Mouse (Mus musculus) heart, postnatal 0 days (tissue): ENCODE measurements at regions not wholly inside any gene's neighbourhood (a gene's known extent, or its start where the extent isn't known, plus 50 kb on each side); places are given as distances from the start of the nearest gene placed in this dataset.

ENCODE experiments used
- ATAC-seq: fragments of 200-750 bp; cut with Nextera tagmentation; 2 replicates; pipeline ENCODE4 v1.8.0; 2017; ENCODE audit warnings: low read depth, moderate number of reproducible peaks, moderate library complexity; ENCODE audit not compliant: insufficient read depth
- DNase-seq: peaks from one replicate; pipeline ENCODE4 v3.0.0-alpha.2; 2016; ENCODE audit warnings: low spot score
- H3K27ac ChIP-seq: fragments of 300-500 bp; sonication (generic); 2 replicates; pipeline ENCODE4 v1.5.1; 2014; ENCODE audit warnings: low read depth, mild to moderate bottlenecking
- H3K27me3 ChIP-seq: fragments of 300-500 bp; sonication (generic); 2 replicates; pipeline ENCODE4 v1.6.1; 2014; ENCODE audit warnings: low read length, mixed read lengths; ENCODE audit not compliant: control insufficient read depth, insufficient read depth
- H3K36me3 ChIP-seq: fragments of 300-500 bp; sonication (generic); replicated peaks from 2 replicates; pipeline ENCODE4 v1.6.1; 2014; ENCODE audit warnings: low read length, mixed read lengths; ENCODE audit not compliant: control insufficient read depth, insufficient read depth
- H3K4me1 ChIP-seq: fragments of 300-500 bp; sonication (generic); 2 replicates; pipeline ENCODE4 v1.6.1; 2014; ENCODE audit warnings: antibody characterized with exemption; ENCODE audit not compliant: control insufficient read depth, insufficient read depth
- H3K4me2 ChIP-seq: fragments of 300-500 bp; sonication (generic); 2 replicates; pipeline ENCODE4 v1.6.1; 2014; ENCODE audit warnings: low read depth, mild to moderate bottlenecking, low read length, moderate library complexity
- H3K4me3 ChIP-seq: fragments of 300-500 bp; sonication (generic); 2 replicates; pipeline ENCODE4 v1.5.1; 2014; ENCODE audit warnings: low read depth, low read length
- H3K9ac ChIP-seq: fragments of 300-500 bp; sonication (generic); replicated peaks from 2 replicates; pipeline ENCODE4 v1.6.1; 2014; ENCODE audit warnings: low read depth, low read length, mixed read lengths
- H3K9me3 ChIP-seq: fragments of 300-500 bp; sonication (generic); replicated peaks from 2 replicates; pipeline ENCODE4 v1.6.1; 2016; ENCODE audit warnings: low read length; ENCODE audit not compliant: control insufficient read depth
- CTCF ChIP-seq: IDR thresholded peaks from 2 replicates; pipeline ENCODE4 v1.5.1; 2016; ENCODE audit warnings: antibody characterized with exemption, control low read depth, low read depth
- EP300 ChIP-seq: IDR thresholded peaks from 2 replicates; pipeline ENCODE4 v1.6.1; 2016; ENCODE audit warnings: antibody characterized with exemption, low read depth
- whole genome bisulfite sequencing: fragments of 180-500 bp; shearing (Covaris S2); extraction: QIAGEN DNeasy Blood & Tissue Kit; methylation state at CpG from one replicate; pipeline ENCODE4 v1.1.7; 2014; 5-methylcytosine and 5-hydroxymethylcytosine counted together

- 42% methylated on average over 7 of the region's 7 CpGs for WGBS
- no peak for TF ChIP-seq EP300
- TF ChIP-seq CTCF: no peak
- Histone ChIP-seq H3K27ac (no peak overlapping the region), H3K27me3 (no peaks in the 10 kb centered on the region), H3K4me2 (no peak overlapping the region), H3K36me3 (no peaks in the 10 kb centered on the region), H3K9ac (no peak overlapping the region), H3K9me3 (no peaks in the 10 kb centered on the region), H3K4me1 (no peaks in the 10 kb centered on the region), H3K4me3 (no peak overlapping the region)
- no peak for DNase-seq
- ATAC-seq: no peak
Observed at GRCm38 (mm10) chr4:54355381-54356040, 529.7 kb downstream of the Tmem38b start.

DNA sequence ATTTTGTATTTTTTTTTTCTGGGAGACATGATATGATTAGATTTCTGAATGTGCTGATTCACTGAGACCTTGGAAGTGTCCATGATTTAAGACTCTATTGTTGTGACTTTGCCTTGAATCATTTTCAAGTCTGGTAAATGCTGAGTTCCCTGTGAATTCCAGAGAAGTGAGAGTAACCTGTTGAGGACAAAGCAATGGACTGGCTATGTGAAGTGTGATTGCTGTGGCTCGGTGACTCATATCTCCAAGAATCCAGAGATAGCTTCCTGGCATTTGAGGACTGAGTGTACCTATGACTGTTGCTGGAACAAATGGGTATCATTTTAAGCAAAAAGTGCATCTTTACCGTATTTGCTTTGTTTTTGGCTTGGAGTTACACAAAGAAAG lies 530.2 kb downstream of the Tmem38b start:
- Histone ChIP-seq H3K36me3 (no peaks in the 10 kb centered on the region), H3K27ac (no peak overlapping the region), H3K9me3 (no peaks in the 10 kb centered on the region), H3K4me2 (no peak overlapping the region), H3K4me1 (no peaks in the 10 kb centered on the region), H3K4me3 (no peak overlapping the region), H3K27me3 (no peaks in the 10 kb centered on the region), H3K9ac (no peak overlapping the region)
- DNase-seq: no peak
- WGBS: 39% methylated on average over 2 of the region's 2 CpGs
- no peak for ATAC-seq
- TF ChIP-seq EP300 (no peak), CTCF (no peak)

- H3K4me2 ChIP-seq: no peak overlapping the region
- no peaks in the 10 kb centered on the region for H3K9me3 ChIP-seq
- H3K4me1 ChIP-seq: peaks cover 5% of the 10 kb centered on the region; the same call in 1 of the 2 replicates
- H3K27me3 ChIP-seq: no peaks in the 10 kb centered on the region
- ATAC-seq (no peak), DNase-seq (no peak)
- no peak overlapping the region for H3K4me3 ChIP-seq
- no peak overlapping the region for H3K9ac ChIP-seq
- no peaks in the 10 kb centered on the region for H3K36me3 ChIP-seq
- TF ChIP-seq EP300 (no peak), CTCF (no peak)
- 62% methylated on average over 3 of the region's 3 CpGs for WGBS
- no peak overlapping the region for H3K27ac ChIP-seq
Observed at GRCm38 (mm10) chr4:54370909-54371308, 545.1 kb downstream of the Tmem38b start.

- DNase-seq: no peak
- no peak overlapping the region for H3K4me3 ChIP-seq
- no peak overlapping the region for H3K9ac ChIP-seq
- ATAC-seq: no peak
- H3K9me3 ChIP-seq: no peaks in the 10 kb centered on the region
- TF ChIP-seq CTCF (no peak), EP300 (no peak)
- no peaks in the 10 kb centered on the region for H3K27me3 ChIP-seq
- peaks cover 5% of the 10 kb centered on the region; the same call in 1 of the 2 replicates for H3K4me1 ChIP-seq
- no peak overlapping the region for H3K27ac ChIP-seq
- no peak overlapping the region for H3K4me2 ChIP-seq
- H3K36me3 ChIP-seq: no peaks in the 10 kb centered on the region
- 58% methylated on average over 7 of the region's 7 CpGs for WGBS
Observed at GRCm38 (mm10) chr4:54371418-54371957, 545.6 kb downstream of the Tmem38b start.

DNA sequence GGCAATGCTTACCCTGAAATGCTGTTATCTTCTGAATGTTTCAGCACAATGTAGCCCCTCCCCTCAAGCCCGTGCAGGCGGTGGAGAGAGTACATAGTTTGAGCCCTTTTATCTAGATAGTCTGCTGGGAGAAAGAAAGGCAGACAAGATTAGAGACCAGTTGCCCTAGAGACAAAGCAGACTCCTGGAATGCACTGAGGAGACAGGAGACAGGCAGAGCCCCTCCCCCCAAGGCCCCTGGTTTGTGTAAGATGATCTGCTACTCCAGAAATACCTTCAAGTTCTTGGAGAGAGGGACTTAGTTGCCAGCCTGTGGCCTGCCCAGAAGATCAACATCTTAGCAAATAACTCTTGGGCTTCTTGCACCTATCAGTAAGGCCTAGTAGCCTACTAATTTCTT lies 547.8 kb downstream of the Tmem38b start:
- WGBS: 6% methylated on average over 2 of the region's 2 CpGs
- H3K9me3 ChIP-seq: no peaks in the 10 kb centered on the region
- no peak for ATAC-seq
- no peak for DNase-seq
- no peaks in the 10 kb centered on the region for H3K27me3 ChIP-seq
- H3K4me3 ChIP-seq: no peak overlapping the region
- no peaks in the 10 kb centered on the region for H3K36me3 ChIP-seq
- H3K27ac ChIP-seq: no peak overlapping the region
- H3K4me2 ChIP-seq: no peak overlapping the region
- H3K4me1 ChIP-seq: peaks cover 5% of the 10 kb centered on the region; the same call in 1 of the 2 replicates
- TF ChIP-seq CTCF (no peak), EP300 (no peak)
- H3K9ac ChIP-seq: no peak overlapping the region

DNA sequence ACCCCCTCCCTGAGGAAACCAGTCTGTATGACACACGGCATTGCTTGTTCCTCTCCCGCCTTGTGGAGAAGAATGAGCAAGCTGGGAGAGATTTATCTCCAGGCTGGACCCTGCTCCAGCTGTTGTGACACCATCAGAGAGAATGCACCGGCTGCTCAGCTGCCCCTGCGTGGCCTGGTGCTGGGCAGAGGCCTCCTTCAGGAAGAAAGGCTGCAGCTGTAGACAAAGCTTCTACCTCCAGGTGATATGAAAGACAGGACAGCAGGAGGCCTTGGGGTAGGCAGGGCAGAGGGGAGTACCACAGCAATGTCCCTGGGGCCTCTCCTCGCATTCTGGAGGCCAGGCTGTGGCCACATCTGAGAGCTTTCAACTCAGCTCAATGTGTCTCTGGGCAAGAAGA lies 548.6 kb downstream of the Tmem38b start:
- Histone ChIP-seq H3K4me2 (no peak overlapping the region), H3K9me3 (no peaks in the 10 kb centered on the region), H3K4me1 (peaks cover 5% of the 10 kb centered on the region; the same call in 1 of the 2 replicates), H3K4me3 (no peak overlapping the region), H3K27me3 (no peaks in the 10 kb centered on the region), H3K27ac (no peak overlapping the region), H3K9ac (no peak overlapping the region), H3K36me3 (no peaks in the 10 kb centered on the region)
- ATAC-seq (no peak), DNase-seq (no peak)
- 41% methylated on average over 5 of the region's 5 CpGs for WGBS
- TF ChIP-seq CTCF: no peak
- no peak for TF ChIP-seq EP300
